Mouse (Mus musculus): ENCODE measurements around the gene F930015N05Rik. TPM values are rescaled to one million over a fixed set of nuclear protein-coding genes. Genes with fewer than 3 reads are reported as not detected.

F930015N05Rik gene
- under 1 TPM in 1 of 2 experiments, not detected in 1; 0.16 TPM for total RNA-seq (2021)

DNA sequence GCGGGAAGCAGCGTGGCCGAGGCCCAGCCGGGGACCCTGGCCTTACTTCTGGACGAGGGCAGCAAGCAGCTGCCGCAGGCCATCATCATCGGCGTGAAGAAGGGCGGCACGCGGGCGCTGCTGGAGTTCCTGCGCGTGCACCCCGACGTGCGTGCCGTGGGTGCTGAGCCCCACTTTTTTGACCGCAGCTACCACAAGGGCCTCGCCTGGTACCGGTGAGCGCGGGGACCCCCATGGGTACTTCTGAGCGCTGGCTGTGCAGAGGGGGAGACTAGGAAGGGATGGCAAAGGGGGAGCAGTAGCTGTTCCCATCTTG, at the start of gene F930015N05Rik:
Gene F930015N05Rik, minus strand, starts transcription at position 242 of the 316 bp plus-strand sequence.
- intact Hi-C loops (cut with DNase I), result loop anchor here (5.0 kb wide), 1 partner anchor 281 kb away; no protein-coding TSS in a partner anchor

DNA sequence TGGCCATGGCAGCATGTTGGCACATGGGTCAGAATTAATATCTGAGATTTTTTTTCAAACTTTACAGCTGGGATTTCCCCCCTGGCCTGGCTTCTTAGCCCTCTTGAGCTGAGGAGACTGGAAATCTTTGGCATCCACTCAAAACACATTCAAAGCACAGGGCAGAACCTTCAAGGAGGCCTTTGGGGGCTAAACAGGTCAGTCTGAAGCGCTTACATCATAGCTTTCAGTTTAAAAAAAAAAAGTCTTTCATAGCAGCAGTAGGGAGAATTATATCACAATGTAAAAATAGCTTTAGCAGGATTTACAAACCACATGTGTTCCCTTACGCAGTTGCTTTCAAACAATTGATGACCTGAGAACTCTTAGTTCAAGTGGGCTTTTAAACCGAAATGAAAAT, 45.0 kb upstream of the F930015N05Rik start:
- no peak for DNase-seq (ENCODE audit: low spot score)
- intact Hi-C loops (cut with DNase I), result no loop called here

More for the DNA sequence above, at the start of gene F930015N05Rik:
- no peak for DNase-seq (ENCODE audit: low spot score)

DNA sequence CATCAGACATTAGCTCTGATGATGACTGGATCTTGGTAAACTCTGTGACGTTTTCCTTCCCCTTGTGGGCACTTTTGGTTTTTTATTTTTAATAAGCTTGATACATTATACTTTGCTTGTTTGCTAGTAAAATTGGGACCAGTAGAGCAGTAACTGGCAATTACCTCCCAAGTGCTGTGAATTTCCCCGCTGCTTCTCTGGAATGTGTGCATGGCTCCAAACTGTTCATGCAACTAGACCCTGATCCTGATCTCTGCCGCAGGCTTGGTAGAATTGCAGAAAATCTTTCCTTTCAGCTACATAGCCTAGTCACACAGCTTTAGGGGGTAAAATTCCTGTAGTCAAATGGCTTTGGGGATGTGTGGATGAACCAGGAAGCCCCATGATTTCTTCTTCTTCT, 37.2 kb upstream of the F930015N05Rik start:
- no peak for DNase-seq (ENCODE audit: low spot score)
- intact Hi-C loops (cut with DNase I), result no loop called here

DNA sequence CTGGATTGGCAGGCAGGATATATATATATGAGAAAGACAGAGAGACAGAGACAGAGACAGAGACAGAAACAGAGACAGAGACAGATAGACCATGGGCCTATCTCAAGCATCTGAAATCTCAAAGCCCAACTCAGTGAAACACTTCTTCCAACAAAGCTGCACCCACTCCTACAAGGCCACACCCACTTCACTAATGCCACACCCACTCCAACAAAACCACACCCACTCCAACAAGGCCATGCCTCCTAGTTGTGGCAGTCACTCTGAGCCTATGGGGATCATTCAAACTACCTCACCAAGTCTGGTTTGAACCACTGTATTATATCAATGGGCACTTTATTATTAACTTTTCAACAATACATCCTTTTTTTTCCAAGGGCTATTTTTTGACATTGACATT, 34.2 kb upstream of the F930015N05Rik start:
- intact Hi-C loops (cut with DNase I), result no loop called here

DNA sequence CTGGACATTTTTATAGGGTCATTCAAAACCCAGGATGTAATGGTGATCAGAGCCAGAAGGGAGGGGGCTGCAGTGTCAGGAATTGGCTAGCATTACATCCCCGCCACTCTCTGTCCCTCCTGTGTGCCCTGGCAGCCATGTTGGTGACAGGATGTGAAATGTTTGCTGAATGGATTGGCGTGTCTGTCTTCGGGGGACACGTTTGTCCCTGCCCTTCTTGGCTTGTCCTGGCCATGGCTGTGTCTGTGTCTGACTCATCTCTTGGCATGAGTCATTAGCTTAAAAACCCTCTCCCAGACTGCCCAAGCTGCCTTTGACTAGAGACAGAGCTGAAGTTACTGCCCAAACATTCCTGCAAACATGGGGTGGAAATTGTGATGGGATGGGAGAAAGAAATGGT, 32.3 kb upstream of the F930015N05Rik start:
- peak; percentile 2 for DNase-seq (ENCODE audit: low spot score)
- intact Hi-C loops (cut with DNase I), result no loop called here

More for the DNA sequence above, 34.2 kb upstream of the F930015N05Rik start:
- DNase-seq (ENCODE audit: low spot score), result no peak

DNA sequence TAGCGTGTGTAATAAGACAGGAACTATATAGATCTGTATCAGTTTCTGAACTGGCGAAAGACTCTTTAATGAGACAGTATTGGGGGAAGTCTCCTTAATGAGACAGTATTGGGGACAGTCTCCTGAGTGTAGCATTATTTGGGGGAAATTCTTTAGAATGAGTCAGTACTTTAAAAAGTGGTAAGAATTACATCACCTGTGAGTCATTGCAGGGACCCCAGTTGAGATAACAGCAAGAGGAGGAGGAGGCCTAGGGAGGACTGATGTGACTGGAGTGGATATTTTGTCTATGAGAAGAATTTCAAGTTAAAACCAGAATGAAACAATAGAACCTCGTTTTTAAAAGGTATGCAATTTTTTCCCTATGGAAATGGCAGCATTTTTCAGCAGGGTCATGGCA, 25.3 kb upstream of the F930015N05Rik start:
- intact Hi-C loops (cut with DNase I), result no loop called here
- DNase-seq (ENCODE audit: low spot score), result no peak

DNA sequence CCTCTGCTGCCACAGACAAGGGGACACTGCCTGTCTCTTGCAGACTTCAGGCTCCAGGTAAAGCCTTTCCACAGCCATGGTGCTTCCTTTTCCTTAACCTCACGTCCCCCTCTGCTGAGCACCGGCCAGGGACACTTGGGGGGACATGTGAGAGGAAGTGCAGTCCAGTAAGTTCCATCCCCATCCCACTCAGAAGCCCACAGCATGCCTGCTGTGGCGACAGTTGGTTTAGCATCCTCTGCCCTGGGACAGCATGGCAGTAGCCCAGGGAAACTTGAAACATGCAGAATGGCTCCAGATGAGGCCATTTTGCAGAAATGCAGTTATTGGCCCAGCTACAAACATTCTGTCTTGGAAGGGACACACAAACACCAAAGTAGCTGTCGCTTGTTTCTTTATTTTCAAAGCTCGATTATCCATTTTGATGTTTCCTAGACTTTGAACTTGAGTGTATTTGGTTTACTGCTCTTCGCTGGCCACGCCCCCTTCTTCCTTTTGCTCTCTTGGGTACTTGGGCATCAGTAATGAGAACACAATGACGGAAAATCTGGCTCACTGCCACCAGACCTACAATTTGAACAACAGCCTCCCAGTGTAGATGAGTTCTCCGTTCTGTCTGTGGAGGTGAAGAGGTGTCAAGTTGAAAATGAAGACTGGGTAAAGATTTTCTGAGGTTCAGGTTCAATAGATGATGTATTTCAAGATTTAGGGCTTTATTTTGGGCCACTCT, 12.3 kb upstream of the F930015N05Rik start:
- DNase-seq (ENCODE audit: low spot score), result no peak
- intact Hi-C loops (cut with DNase I), result no loop called here

DNA sequence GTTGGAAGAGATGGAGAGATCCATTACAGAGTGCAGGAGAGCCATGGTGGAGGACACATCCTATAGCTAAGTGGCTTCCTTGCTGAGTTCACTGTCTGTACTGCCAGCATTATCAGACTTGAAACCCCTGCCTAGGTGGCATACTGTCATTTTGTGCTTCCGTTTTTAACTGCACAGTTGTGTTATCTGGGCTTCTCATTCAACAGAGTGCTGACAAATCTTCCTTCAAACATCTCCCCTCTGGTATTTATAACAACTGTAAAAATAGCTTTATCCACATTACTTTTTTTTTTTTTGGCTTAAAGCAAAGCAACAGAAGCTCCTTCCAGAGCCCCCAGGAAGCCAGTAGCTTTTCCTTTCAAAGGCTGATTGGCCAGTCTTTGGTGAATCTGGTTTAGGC, 8.8 kb upstream of the F930015N05Rik start:
- intact Hi-C loops (cut with DNase I), result no loop called here

DNA sequence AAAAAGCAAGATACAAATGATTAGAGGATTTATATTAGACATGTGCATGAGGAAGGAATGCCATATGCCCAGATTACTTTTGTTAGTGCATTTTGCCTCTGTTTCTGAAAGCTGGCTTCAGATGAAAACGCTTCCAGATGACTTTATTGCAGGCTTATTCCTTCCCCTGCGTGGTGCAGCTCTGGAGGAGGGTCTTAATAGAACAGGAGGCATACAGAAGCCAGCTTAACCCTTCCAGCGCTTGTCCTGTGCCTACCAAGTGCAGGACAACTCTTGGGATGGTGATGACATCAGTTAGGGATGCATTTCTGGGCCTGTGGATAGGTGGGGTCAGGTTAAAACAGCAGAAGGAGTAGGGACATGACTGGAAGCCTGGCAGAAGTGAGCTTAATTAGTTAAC, 6.2 kb upstream of the F930015N05Rik start:
- DNase-seq (ENCODE audit: low spot score), result no peak
- intact Hi-C loops (cut with DNase I), result loop anchor here (2.0 to 5.0 kb wide), 2 partner anchors 520 to 1040 kb away; partner anchors contain the start of gene Hs3st3b1

More for the DNA sequence above, 8.8 kb upstream of the F930015N05Rik start:
- no peak for DNase-seq (ENCODE audit: low spot score)

DNA sequence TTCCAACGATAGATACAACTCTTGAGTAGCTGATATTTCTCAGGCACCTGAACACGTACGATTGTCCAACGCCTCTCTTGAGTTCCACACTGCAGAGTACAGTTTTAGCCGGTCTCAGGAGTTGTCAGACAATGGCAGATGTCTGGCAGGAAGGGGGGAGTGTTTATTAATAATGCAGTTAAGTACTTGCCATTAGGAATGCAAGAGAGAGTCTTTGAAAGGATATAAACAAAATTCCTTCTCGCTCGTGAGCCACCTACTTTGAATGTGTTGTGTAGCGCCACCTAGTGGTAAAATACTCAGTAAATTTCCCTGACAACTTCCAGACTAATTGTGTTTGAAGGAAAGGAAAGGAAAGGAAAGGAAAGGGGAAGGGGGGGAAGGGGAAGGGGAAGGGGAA, 5.7 kb upstream of the F930015N05Rik start:
- intact Hi-C loops (cut with DNase I), result loop anchor here (2.0 to 5.0 kb wide), 2 partner anchors 519 to 1040 kb away; partner anchors contain the start of gene Hs3st3b1
- DNase-seq (ENCODE audit: low spot score), result no peak

DNA sequence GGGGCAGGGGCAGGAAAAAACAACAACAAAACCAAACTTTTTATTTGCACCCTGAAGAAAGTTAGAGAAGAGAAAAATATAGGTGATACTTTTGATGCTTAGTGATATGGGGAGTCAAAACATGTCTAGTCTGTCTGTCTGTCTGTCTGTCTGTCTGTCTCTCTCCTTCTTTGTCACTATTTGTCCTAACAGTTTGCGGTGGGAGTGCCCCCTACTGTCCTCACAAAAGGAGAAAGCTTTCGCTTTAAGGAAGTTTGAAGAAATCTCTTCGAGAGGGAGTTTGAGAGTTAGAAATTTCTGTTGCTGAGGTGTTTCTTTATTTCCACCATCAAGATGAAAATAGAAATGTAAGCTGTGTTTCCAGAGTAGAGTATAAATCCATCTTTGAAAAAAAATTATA, 2.5 kb upstream of the F930015N05Rik start:
- no peak for DNase-seq (ENCODE audit: low spot score)
- intact Hi-C loops (cut with DNase I), result loop anchor here (5.0 kb wide), 1 partner anchor 278 kb away; no protein-coding TSS in a partner anchor

DNA sequence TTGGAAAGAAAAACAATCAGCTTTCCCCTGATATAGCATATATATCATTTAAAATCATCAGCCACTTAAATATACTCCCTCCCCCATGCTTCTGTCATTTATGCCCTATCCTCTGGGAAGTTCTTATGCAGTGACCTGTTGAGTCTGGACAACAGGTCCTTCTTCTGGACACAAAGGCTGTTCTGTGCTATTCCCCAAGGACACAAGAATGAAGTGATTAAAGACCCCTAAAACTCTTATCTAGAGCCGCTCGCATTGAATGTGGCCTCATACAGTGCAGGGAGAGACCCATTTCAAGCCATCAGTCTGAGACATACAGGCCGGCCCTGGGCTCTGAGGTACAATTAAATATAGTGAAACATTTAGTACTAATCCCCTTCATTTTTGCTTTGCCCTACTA, 1.3 kb upstream of the F930015N05Rik start:
- intact Hi-C loops (cut with DNase I), result loop anchor here (5.0 kb wide), 1 partner anchor 280 kb away; no protein-coding TSS in a partner anchor
- DNase-seq (ENCODE audit: low spot score), result no peak

DNA sequence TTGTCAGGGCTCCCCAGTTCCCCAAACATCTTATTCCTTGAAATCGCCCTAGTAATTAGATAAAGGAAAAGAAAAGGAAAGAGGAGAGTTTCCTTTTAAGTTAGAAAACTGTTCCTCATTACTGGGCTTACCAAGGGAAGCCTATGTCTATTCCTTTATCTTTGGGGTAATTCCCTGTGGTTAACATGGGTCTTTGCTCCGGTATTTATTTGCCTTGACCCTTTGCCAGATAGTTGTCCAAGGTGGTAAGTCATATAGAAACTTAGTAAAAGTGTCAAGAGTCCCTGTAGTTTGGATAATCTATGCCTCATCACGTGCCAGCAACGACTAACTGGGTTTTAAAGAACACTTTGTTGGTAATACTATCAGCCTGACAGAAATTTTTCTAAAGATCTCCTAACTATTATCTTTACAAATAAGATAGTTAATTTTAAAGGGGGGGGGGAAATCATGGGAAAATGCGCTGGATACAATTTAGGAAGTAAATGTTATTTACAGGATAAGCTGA, 392 bp upstream of the F930015N05Rik start:
- intact Hi-C loops (cut with DNase I), result loop anchor here (5.0 kb wide), 1 partner anchor 280 kb away; no protein-coding TSS in a partner anchor
- DNase-seq (ENCODE audit: low spot score), result no peak

DNA sequence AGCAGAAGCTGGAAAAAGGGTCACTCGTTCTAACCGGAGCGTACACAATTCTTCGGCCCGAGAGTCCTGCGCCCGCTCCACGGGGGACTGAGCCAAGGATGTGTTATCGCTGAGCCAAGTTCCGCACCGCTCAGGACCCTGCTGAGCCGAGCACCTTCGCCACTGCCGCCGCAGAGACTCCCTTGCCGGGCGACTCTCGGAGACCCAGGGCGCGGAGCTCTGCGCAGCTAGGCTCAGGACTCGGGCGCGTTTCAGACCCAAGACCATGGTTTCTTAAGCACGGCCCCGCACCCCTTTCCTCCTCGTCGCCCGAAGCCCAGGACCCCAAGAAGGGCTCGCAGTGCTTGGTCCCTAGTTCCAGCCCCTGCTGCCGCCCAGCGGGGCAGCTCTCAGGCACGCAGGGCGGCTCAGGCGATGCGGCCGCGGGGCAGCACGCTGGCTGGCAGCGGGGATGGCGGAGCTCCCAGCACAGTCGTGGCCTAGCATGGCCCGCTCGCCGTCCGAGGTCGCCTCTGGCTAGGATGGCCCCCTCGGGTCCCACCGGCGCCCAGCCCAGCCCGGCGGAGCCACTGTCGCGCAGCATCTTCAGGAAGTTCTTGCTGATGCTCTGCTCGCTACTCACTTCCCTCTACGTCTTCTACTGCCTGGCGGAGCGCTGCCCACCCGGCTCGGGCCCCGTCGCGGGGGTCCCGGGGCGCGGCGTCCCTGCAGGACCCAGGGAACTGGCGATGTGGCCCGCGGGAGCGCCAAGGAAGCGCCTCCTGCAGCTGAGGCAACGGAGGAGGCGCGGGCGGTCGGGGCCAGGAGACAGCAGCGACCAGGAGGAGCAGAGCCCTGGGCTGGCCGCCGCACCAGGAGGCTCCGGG, 674 bp downstream of the F930015N05Rik start:
- intact Hi-C loops (cut with DNase I), result loop anchor here (5.0 kb wide), 1 partner anchor 282 kb away; no protein-coding TSS in a partner anchor
- peak; percentile 2 for DNase-seq (ENCODE audit: low spot score)

DNA sequence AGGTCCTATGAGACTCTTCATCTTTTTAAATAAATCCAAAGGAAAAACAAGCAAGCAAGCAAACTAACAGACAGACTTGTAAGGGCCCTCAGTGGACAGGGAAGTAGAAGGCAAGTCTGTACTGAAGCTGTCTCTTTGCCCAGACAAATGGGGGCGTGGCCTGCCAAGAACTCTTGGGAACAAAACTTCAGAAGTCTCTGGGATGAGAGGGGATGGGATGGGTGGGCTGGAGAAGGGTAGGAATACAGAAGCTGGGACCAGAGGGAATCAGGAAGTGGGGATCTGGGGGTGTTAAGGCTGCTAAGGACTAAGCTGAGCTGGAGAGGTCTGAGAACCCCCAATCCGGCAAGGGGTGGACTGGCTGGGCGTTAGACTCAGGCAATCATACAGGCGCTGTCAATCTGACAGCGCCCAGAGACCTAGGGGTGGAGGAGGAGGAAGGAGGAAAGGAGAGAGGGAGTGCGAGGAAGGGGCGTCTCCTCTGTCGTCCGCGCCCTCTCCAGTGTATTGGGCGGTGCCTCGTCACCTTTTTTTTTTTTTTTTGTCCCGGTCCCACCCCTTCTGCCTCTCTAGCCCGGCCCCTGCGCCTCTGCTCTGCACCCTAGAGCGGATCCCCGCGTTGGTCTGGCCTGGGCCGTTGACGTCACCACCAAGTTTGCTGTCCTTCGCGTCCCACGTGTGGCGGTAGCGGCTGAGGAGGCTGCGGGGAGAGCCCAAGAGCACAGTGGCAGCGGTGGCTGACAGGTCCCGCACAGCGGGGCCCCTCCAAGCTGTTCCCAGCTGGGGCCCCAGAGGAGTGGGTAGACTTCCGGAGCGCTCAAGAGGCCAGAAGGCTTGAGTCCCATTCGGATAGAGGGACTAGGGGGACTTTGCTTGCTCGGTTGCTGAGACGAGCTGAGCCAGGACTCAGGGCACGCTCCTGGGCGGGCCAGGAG, 1.6 kb downstream of the F930015N05Rik start, which contains the start of gene Hs3st3a1:
Gene Hs3st3a1, plus strand, starts transcription at position 722 of the 935 bp plus-strand sequence.
- intact Hi-C loops (cut with DNase I), result loop anchor here (5.0 kb wide), 1 partner anchor 282 kb away; no protein-coding TSS in a partner anchor
- peak; percentile 56 for DNase-seq (ENCODE audit: low spot score)

DNA sequence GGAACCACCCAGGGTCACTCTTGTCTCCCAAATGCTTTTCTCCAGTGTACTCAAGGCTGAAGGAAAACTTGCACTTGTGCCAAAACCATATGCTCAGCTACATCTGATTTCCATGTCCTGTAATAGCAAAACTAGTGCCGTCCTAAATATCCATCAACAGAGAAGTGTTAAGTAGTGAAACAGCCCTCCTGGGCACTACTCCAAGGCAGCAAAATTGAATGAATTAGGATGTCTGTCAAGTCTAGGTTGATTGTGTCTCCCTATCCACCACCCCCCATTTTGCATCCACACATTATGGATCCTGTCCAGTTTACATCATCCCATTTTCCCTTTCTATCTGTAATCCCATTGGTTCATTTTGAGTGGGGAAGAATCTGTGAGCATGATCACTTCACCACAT, 17.5 kb downstream of the F930015N05Rik start:
- no peak for DNase-seq (ENCODE audit: low spot score)
- intact Hi-C loops (cut with DNase I), result no loop called here

DNA sequence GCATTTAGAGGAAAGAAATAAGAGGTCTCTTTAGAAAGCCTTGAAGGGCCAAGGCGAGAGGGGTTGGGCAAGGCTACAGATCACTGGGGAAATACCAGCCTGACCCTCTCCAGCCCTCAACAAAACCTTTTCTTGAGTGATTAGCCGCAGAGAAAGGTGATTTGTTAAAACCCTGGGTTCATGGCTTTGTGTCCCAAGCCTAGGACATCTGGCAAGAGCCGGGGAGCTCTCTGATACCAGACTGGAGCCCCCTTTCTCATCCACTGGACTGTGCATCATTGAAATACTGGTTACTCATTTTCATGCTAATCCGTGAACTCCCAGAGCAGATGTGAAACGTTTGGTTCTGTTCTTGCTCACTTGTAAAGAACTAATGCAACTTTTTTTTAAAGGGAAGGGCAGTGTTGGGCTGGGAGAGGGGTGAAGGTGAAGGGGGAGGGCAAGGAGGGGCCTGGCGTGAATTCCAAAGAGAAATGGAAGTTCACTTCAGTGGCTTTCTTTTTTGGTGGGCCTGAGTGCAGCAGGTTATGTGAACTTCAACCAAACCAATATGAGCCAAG, 35.8 kb downstream of the F930015N05Rik start:
- intact Hi-C loops (cut with DNase I), result no loop called here
- no peak for DNase-seq (ENCODE audit: low spot score)

DNA sequence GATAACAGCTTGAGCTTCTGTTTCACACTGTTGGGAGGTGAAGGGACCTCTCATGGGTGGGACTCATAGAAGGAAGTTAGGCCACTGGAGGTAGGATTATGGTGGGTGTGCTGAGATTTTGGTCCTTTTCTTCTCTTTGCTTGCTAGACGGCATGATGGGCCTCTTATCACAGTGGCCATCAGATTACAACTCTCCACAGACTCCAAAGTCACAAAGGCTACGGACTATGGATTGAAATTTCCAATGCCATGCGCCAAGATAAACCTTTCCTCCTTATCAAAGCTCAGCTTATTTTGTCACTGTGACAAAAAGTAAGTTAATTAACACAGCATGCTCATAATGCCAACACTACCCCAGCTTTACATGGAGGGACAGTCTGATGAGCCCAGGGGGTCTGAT, 38.8 kb downstream of the F930015N05Rik start:
- DNase-seq (ENCODE audit: low spot score), result no peak
- intact Hi-C loops (cut with DNase I), result no loop called here

DNA sequence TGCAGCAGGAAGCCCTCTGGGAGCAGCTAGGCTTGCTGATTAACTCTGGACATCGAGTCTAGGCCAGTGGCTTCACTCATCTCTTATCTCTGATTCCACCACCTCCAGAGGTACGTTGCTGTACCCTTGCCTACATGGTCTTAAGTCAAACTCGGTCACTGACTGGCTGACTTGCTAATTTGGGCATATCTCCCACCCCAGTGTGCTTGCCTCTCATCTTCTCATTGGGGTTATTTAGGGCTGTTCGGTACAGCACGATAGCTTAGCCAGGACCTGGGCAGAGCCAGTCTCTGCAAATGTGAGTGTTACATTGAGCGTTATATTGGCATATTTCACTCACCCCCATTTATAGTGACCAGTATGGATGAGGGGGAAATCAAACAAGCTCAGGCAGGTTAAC, 39.5 kb downstream of the F930015N05Rik start:
- intact Hi-C loops (cut with DNase I), result no loop called here
- no peak for DNase-seq (ENCODE audit: low spot score)

All from heart, postnatal 25 days (tissue).